Mouse (Mus musculus): Measurements from ENCODE around the gene Zfp975. TPM values are rescaled to one million over a fixed set of nuclear protein-coding genes. Genes with fewer than 3 reads are reported as not detected.

Gene Zfp975
- 2.2 and 2.7 TPM in 2 replicates for polyA plus RNA-seq (2015; fragmentation: Nextera tagmentation; extraction: Ambion mirVana)

GRCm38 (mm10) chr7:42692362-42693158 lies at the start of gene Zfp975:
Gene Zfp975 (minus strand): TSS chr7:42692742.

GRCm38 (mm10) chr7:42726917-42727316 lies 34.4 kb upstream of the Zfp975 start, which contains the start of gene Gm17067:
Gene Gm17067 (minus strand): TSS chr7:42727017.

DNA sequence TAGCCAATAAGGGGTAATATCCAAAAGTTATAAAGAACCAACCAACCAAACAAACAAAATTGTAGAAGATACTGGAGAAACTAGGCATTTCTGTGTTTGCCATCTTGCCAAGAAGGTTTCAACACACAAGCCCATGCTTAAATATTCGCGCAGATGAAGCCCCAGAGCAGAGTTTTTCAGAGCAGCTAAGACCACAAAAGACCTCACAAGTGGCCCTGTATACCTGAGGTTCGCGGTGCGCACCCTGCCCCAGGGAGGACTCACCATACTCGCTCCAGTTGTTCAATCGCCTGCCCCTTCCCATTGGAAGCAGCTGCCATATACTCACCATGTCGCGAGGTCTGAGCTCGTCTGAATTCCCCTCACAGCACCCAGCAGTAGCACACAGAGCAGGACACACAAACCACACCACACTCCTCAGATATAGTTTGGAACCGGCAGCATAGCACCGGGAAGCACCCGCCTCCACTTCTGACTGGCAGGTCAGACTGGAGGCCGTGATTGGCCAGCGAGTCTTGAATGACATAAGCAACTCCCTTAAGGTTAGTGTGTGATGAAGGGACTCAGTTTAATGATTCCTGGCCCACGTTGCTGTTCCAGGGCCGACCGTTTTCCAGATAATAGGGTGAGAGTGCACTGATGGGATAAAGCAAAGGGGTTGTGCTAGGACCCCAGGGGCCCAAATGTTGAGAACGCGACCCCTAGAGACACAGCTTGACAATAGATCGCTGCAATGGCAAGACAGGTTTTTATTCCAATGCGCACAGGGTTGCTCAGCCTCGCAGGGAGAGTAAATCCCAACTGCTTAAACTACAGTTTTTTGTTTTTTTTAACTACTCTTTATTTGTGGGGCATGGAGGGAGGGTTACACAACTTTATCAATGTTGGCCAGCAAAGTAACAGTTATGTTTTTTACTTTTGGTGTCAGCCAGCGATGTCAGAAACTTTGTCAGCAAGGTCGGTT lies 50.1 kb downstream of the Zfp975 start, which contains the start of gene Zfp976:
Zfp976 (minus strand) TSS at position 437 of the 964 bp plus-strand sequence.

Other genes starting within 250 kb of the Zfp975 start
- not detected in 2 replicates for gene 4933421I07Rik, start 244.6 kb downstream of the Zfp975 start, polyA plus RNA-seq (2015; fragmentation: Nextera tagmentation; extraction: Ambion mirVana)
- gene Zfp141, start 187.0 kb downstream of the Zfp975 start, polyA plus RNA-seq (2015; fragmentation: Nextera tagmentation; extraction: Ambion mirVana): 4.5 and 5.5 TPM in 2 replicates
- gene Gm21028, start 114.2 kb downstream of the Zfp975 start, polyA plus RNA-seq (2015; fragmentation: Nextera tagmentation; extraction: Ambion mirVana): not detected in 2 replicates
- 0.22 and 0.44 TPM in 2 replicates for gene Zfp977, start 100.2 kb downstream of the Zfp975 start, polyA plus RNA-seq (2015; fragmentation: Nextera tagmentation; extraction: Ambion mirVana)
- 0.78 and 1.2 TPM in 2 replicates for gene Zfp976, start 50.2 kb downstream of the Zfp975 start, polyA plus RNA-seq (2015; fragmentation: Nextera tagmentation; extraction: Ambion mirVana)
- gene Gm17067, start 34.3 kb upstream of the Zfp975 start, polyA plus RNA-seq (2015; fragmentation: Nextera tagmentation; extraction: Ambion mirVana): 0.05 TPM in 1 of 2 replicates, not detected in the other
- gene Vmn2r62, start 100.8 kb upstream of the Zfp975 start, polyA plus RNA-seq (2015; fragmentation: Nextera tagmentation; extraction: Ambion mirVana): not detected in 2 replicates
- gene Gm2381, start 174.5 kb upstream of the Zfp975 start, polyA plus RNA-seq (2015; fragmentation: Nextera tagmentation; extraction: Ambion mirVana): not detected in 2 replicates
- not detected in 2 replicates for gene Vmn2r63, start 241.1 kb upstream of the Zfp975 start, polyA plus RNA-seq (2015; fragmentation: Nextera tagmentation; extraction: Ambion mirVana)